Mouse (Mus musculus): Measurements from ENCODE around the gene Arhgef5.

Gene Arhgef5

DNA sequence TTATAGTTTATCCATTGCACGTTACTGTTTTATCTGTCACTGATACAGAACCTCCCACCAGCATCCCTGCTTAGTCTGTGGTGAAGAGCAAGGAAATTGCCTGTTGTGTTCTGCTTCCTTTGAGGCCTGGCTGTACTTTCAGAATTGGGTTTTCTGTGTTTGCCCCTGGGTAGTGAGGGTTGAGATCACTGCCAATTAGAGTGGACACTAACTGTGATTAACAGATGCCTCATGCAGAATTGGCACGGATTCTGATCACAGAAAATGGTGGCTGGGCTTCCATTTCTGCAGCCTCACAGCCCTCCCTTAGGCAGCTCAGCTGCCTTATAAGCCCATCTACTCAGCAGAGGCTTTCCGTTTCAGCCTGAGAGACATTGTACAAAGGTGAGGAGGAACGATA is 68.1 kb downstream of the Arhgef5 start:
- DNase-seq (ENCODE audit: low spot score in 2 of 2): no peak

DNA sequence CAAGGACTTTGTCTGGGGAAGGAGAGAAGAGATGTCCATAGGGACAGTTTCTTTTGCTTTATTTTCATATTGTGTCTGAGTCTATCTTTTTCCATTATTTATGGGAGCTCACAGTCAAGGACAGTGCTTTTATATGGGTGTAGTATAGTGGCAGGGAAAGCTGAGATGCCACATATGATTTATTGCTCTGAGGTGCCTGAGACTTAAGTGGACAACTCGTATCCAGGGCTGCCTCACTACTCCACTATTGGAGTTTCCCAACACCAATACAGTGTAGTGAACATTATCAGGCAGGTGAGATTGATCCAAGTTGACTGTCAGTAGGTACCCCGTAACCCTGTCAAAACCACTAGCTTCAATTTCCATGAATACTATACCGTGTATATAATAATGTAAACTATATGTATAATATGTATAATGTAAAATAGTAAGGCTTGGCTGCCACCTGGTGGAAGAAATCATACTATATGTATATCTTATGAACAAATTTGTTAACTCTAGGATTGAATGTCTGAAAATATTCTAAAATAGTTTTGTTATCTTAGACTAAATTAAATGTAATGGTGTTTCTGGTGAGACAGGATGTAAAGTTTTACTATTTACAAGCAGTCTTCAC is 70.3 kb downstream of the Arhgef5 start:
- no peak for DNase-seq (ENCODE audit: low spot score in 2 of 2)

- DNase-seq (ENCODE audit: low spot score in 2 of 2): no peak
Observed at GRCm38 (mm10) chr6:43337491-43337961, 72.1 kb downstream of the Arhgef5 start.

DNA sequence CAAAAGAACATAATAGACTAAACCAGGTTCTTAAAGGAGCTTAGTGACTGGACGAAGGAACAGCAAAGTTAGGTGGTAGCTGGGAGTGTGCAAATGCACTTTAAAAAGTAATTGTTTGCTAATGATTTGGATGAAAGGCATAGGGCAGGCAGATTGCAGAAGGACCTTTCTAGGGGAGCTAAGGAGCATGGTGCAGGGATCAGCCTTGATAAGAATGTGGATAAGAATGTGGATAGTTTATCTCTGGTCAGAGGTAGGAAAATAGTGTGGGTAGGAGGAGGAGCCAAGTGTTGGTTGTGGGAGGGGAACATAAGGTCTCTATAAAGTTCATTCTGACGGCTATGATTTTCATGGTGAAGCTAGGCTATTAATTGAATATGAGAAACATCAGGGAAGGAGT is 73.4 kb downstream of the Arhgef5 start:
- DNase-seq (ENCODE audit: low spot score in 2 of 2): no peak
